Mouse (Mus musculus): ENCODE results near the gene Synj2.

The Synj2 gene

DNA sequence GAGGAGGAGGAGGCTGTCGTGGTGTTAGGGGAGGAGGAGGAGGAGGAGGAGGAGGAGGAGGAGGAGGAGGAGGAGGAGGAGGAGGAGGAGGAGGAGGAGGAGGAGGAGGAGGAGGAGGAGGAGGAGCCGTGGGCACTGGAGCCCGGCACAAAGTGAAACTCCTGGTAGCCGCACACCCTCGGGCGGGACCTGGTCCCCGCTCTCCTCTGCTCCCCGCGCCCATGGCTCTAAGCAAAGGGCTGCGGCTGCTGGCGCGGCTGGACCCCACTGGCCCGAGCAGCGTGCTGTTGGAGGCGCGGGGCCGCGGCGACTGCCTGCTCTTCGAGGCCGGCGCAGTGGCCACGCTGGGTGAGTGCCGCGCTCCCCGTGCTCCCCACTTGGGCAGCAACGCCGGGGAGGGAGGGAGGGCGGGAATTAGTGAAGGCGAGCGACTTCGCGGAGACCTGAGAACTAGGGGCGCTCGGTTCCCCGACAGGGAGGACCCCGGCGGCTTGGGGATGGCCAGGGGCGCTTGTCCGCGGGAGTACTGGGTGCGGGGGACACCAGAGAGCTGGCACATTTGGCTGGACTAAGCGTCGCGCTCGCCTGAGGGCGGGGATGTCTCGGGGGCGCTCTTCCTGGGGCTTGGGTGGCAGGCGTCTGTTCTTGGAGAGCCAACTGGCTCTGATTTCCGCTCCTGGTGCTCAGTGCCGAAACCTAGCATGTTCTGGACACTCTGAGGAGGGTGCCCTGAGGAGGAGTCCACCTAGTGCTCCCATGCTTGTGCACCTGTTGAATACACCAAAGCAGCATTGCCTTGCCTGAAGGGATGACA lies at the start of gene Synj2:
TSS of gene Synj2 (plus strand) at position 51 of the 814 bp plus-strand sequence.
- DNase-seq: peak; percentile 32 to 43

DNA sequence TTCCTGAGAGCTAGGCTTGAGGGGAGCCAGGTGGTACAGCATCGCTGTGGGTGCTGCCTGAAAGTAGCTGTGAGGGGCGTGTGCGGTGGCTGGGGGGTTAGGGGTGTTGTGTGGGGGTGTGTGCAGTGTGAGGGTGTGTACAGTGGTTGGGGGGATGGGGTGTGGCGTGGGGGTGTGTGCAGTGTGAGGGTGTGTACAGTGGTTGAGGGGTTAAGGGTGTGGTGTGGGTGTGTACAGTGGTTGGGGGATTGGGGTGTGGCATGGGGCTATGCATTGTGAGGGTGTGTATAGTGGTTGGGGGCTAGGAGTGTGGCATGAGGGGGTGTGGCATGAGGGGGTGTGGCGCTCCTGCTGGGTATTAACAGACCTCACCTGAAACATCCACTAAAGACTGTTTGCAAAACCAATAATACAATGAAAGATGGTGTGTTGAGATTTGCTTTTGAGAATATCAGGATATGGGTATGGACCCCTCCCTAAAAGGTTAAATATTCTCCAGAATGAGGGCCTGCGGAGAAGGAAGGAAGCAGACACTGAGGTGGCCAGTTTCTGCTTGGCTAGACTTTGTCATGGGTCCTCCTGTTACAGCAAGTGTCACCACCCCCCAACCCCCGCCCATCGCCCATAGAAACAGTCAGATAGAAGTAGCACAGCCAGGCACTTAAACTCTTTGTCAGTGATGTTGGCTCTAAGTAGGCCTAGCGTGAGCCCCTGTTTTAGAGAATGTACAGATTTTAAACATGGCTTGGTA lies 49.0 kb upstream of the Synj2 start:
- no peak for DNase-seq

DNA sequence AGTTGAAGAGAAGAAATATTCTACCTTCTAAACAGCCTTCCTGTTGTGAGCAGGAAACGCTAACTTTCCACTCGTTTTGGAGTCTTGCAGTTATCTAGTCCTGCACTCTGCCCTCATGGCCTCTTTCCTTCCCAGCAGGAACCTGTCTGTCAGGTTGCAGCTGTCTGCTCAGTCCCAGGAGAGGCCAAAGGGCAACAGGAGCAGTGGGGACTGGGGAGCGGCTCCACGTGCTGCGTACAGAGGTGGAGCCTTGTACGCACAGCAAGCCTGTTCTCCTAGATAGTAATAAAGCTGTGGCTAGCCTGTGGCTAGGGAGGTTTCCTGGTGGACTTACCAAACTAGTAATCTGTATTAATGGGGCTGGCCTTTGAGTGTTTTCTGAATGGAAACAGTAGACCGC lies 48.0 kb upstream of the Synj2 start:
- DNase-seq: no peak

DNA sequence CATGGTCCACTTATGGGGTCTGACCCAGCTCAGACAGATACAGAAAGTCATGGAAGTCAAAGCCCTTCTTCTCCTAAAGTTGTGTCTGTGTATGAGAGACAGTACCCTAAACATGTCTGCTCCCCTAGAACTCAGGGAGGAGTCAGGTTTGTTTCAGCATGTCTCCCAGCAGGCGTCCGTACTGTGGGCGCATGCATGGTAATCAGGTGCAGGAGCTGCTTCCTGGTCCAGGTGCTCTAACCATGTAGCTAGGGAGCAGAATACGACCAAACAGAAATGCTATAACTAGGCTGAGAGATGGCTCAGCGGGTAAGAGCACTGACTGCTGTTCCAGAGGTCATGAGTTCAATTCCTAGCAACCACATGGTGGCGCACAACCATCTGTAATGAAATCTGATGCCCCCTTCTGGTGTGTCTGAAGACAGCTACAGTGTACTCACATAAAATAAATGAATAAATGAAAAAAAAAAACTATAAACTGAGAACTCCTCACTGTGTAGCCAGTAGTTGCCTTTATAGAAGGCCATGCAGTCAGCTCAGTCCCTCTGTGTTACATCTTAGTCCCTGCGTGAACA lies 47.4 kb upstream of the Synj2 start:
- no peak for DNase-seq

DNA sequence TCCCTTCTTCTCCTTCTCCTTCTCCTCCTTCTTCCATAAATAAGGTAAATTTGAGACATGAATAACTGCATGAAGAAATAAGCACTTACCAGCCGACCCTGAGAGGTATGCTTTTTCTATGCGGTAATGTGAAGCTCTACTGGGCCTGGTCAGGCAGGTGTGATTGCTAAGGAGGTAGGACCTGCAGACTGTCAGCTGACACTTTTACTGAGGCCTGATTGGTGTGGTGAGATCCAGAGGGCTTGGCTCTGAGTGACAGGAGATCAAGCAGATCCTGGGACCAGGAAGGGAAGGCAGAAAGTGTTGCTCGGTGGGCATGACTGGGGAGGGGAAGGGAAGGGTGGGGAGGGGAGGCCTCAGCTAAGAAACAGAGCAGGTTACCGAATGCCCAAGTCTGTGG lies 45.0 kb upstream of the Synj2 start:
- no peak for DNase-seq

DNA sequence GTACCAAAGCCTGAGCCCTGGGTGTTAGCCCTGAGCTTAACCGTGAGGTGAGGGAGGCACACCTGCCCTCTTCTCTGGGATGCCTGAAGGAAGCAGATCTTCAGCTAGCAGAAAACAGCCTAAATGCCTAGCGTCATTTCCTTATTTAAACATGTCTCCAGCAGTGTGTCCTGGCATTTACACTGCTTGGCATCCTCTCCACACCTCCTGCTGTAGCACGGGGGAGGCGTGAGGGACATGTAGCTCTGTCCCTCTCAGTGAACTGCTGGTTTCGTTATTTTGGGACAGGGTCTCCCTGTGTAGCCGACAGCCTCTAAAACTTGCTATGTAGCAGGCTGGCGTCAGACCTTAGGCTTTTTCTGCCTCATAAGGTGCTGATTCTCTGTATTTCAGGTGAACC lies 44.5 kb upstream of the Synj2 start:
- peak in 1 of 2 experiments; percentile 26 for DNase-seq

DNA sequence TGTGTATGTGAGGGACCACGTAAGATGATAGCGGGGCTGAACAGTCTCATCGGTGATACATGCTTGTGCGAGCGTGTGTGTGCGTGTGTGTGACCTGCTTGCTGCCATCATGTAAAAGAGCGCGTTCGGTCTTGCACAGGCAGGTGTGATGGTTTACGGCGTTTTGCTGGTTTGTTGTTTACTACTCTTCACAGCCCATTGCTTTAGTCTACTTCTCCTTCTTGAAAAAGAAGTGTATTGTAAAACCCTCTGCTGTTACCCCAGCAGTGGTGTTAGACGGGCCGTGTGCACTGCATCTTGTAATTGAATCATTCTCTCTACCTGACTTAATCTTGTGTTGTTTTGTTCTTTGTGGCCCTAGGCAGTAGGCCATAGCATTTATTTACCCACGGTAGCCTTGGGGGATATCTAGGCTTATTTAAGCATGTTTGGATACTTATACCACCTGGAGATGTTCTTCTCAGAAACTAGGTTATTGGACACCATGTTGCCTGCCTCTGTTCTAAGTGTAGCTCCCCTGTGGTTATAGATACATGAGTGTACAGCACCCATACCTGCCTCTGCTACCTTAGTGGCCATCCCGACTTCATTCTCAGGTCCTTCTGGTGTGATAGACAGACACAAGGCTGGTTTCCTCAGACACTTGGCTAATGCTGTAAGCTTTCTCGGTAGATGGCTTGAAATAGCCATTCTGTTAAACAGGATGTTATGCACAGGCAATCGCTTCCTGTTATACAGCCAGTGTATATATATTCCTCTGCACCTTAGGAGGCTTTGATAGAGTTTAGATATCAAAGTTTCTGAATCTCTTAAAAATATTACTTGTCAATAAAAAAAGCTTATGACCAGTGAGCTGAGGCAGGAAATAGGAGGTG lies 43.5 kb upstream of the Synj2 start:
- DNase-seq: no peak

DNA sequence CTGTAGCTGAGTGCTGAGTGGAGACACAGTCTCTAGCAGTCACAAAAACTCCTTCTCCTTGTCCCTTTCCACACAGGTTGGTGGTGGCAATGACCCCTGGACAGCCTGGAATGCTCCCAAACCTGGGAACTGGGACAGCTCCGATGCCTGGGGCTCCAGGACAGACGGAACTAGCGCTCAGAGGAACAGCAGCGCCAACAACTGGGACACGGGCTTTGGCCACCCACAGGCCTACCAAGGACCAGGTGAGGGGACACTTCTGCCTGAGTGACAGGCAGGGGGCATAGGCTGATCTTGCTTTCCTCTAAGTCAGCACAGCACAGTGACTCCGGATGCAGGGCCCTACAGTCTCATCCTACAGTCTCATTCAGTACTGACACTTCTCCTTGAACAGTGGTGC lies 41.8 kb upstream of the Synj2 start:
- DNase-seq: no peak

DNA sequence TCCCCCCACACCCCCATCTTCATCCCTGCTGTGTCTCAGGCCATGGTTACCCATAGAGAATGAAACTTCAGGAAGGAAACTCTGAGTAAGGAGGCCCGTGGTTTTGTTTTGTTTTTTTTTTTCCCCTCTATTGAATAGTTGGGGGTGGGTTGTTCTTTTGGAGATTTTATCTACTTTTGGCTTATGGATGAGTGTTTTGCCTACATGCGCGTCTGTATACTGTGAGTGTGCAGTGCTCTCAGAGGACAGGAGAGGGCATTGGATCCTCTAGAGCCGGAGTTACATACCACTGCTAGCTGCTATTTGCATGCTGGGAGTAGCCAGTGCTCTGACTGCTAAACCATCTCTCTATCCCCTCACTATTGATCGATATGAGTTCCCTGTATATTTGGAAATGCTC lies 39.7 kb upstream of the Synj2 start:
- no peak for DNase-seq

DNA sequence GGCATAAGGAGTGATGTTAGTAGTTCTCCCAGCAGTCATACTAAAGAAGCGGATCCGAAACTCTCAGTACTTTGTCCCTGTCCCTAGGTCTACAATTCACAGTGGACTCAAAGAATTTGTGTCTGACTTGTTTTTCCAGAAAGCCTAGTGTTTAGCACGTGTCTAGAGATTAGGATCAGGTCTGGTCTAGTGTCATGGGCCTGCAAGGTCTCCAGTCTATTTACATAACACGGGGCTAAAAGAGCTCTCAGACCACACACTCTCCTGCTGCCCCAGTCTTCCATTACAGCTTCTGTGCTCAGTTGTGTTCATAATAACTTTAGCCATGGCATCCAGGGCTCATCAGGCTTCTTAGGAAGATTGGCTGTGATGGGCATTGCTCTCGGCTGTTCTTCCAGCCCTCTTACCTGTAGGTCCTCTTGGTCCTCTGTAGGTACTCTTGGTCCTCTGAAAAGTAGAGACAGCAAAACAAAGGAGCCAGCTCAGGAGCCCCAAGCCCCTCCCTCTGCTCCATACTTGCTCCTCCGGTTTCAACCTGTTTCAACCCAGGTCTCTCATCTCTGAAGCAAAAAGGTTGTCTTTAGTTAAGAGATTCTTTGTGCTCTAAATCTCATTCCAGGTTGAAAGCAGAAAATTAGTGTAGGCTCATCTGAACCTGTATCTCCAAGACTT lies 37.3 kb upstream of the Synj2 start:
- no peak for DNase-seq

DNA sequence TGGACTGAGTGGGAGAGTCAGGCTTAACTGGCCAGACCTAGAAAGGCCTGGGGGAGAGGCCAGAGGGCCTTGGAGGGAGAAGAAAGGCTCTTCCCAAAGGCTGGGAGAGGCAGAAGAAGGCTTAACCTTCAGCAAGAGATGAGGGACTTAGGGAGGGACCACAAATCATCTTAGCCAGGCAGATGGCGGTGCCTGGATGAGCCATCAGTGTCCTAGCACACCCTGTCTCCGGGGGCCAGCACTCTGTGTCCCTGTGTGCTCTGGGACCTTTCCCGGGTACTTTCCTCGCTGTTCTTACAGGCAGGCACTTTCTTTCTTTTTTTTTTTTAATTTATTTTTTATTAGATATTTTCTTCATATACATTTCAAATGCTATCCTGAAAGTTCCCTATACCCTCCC lies 31.4 kb upstream of the Synj2 start:
- DNase-seq: no peak

DNA sequence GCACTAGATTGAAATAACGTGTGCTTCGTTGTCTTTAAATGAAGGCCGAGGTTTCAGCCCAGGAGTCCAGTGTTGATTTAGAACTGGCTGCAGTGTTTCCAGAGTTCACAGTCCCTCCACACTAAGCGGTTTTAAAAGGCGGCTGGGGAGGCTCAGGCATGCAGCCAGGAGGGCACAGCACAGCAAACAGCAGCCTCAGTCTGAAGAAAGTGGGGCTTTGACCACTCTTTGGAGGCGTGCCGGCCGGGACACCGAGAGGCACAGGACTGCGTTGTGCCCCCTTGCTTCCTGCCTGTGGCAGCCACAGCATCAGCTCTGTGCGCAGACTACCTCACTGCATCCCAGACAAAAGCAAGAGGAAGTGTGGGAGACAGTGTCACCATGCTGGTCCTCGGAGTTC lies 29.5 kb upstream of the Synj2 start:
- no peak for DNase-seq

DNA sequence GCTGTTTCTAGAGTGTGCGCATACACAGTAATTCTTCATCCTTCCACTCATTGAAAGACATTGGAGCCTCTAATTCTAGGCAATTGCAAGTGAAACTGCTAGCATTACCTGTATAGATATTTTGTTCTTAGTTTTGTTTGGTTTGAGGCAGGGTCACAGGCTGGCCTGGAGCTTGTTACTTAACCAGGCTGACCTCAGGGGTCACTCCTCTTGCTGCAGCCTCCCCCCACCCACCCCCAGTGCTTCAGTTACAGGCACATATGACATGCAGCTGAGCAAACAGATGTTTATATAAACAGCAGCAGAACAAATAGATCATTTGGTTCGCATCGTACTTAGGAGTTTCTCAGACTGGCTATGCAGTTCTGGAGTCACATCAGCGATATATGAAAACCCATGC lies 28.3 kb upstream of the Synj2 start:
- DNase-seq: no peak

DNA sequence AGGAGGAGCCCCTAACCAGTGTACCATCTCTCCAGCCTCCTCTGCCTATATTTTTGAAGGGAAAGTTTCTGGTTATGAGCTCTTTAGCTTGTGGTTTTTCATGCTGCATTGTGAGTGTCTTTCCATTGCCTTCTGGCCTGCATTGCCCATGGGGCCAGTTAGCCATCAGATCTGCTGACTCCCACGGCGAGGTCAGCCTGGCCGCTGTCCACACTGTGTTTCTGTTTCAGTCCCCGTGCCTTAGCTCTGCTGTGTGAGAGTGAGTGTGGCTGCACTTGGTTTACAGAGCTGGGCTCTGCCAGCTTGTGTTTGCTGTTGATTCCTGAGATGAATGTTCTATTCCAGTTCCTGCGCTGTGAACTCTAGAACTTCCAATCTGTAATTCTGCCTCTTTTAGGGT lies 26.9 kb upstream of the Synj2 start:
- no peak for DNase-seq

DNA sequence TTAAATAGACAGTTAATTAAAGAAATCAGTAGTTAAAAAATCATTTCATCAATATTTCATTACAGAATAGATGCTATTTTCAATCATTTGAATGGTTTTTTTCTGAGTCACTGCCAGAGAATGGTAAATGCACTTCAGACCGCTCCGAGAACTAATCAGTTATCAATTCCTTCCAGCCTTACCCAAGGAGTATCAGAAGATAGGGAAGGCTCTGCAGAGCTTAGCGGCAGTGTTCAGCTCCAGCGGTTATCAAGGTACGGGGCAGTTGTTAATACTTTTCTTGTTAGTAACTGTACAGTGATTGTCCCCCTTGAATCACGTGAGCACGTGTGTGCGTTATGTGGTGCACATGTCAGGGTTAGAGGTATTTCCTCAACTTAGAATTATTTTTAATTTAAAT lies 19.1 kb upstream of the Synj2 start:
- DNase-seq: no peak

DNA sequence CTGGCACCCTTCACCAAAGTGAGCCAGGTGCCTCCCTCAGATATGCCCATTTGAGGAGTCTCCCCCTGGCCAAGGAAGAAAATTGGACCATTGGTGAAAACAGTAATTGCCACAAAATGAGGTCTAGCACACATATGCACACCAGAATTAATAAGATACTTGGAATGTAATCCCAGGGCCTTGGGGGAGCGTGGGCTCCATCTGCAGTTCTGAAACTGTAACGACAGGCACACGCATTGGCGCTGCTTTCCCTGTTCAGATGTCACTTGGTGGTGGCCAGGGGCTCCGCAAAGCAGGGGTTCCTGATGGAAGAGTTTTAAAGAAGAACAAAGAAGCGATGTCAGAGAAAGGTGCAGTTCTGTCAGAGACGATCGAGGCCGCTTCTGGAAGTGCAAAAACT lies 17.8 kb upstream of the Synj2 start:
- DNase-seq: peak; percentile 42 to 45

DNA sequence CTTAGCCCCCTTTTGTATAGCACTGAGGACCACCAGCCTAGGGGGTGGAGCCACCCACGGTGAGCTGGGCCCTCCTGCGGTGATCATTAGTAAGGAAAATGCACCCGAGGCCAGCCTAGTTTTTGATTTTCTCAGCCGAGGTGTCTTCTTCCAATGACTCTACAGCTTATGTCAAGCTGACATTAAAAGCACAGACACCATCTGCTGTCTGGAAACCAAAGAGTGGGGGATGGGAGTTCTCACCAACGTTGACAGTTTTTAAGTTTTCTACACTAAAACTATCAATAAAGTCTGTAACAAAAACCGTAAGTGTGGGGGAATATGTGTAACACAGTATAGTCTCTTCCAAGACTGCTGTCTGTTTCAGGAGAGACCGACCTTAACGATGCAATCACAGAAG lies 16.8 kb upstream of the Synj2 start:
- DNase-seq: no peak

DNA sequence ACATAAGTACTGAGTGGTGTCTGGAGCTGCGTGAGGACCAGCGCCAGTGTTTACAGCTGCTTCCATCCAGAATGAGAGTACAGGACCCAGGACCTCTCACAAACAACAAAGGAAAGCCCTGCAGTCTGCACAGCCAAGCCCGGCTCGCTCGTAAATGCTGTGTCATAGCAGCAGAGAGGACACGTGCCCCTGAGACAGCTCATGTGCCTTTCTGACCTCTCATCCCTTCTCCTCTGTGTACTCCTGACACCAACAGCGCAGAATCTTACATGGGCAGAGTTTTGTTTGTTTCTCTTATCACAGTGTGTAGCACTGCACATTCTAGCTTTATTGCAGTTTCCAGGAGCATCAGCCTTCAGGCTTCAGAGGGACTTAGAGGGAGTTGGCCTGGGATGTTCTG lies 14.4 kb upstream of the Synj2 start:
- DNase-seq: no peak

DNA sequence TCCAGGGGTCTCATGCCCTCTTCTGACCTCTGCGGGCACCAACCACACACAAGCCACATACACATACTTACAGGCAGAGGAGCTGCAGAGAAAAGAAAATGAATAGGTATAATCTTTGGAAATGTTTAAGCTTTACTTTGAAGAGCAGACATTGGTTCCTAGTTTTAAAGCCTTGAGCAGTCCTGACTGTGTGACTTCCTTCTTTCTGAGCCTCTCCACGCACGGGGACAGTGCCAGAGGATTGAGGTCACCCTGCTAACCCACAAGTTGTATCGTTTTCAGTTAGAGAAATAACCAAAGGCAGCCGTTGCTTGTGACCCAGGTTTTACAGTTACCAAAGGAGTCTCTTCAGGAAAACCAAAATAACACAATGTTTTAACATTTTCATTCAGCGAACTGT lies 12.0 kb upstream of the Synj2 start:
- DNase-seq: no peak

DNA sequence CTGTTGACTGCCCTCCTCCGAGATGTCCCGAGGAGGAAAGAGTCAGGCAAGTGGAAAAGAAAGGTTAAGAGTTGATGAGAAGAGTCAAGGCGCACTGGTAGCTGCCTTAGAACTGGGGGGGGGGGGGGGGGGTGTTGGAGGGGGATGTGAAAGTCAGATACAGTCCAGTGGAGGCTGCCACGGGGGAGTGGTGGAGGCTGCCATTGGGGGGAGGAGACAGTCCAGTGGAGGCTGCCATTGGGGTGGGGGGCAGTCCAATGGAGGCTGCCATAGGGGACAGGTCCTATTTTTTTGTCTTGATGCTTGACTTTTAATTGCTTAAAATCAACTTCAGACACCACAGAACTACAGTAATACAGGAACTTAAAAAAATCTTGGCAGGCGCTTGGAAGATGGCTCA lies 8.9 kb upstream of the Synj2 start:
- no peak for DNase-seq

DNA sequence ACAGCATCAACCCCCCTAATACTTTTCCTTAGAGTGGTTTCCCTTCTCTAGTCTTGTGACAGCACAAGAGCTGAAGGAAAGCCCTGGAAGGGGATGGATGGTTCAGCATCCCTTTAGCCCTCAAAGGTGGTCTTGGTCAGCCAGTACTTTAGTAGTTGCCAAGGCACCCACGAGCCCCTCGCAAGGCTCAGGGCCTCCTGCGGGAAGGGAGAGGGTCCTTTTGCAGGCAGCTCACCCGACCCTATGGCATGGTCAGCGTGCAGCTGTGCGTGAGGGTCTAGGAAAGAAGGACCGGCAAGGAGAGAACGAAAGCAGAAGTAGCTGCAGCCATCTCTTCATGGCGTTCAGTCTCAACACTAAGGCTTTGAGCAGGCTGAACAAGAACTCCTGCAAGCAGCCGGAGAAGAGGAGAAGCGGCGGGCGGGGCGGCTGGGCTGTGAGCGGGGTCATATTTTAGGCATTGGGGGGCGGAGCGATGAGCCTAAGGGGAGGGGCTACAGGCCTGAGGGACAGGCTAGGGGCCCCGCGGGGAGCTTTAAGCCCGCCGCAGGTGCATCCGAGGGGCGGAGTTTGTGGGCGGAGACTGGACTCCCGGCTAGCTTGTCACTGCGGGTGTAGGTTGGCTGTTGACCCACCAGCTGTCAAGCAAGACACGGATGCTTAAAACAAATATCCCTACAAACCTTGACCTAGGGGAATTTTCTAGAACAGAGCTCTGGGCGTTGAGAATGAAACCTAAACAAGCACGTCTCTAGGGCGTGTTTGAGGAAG lies 6.3 kb upstream of the Synj2 start:
- DNase-seq: peak; percentile 56 to 65

DNA sequence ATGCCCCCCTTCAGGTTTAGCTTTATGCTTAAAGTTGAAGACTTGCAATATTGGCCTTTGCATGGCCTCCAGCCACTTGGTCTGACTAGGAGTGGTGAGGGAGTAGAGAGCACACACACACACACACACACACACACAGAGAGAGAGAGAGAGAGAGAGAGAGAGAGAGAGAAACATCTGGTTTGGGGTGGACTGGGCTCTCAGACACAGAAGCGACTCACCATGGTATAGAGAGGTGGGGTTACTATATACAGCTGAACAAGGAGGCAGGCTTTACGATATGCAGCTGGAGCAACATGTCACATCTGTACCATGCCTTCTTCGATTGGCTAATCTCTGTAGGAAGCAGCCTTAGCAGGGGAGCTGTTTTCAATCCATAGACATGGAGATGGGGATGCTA lies 5.4 kb upstream of the Synj2 start:
- no peak for DNase-seq
